Mouse (Mus musculus): ENCODE results near the gene Fer1l5. TPM values are rescaled to one million over a fixed set of nuclear protein-coding genes. Genes with fewer than 3 reads are reported as not detected.

The Fer1l5 gene
- polyA plus RNA-seq, 1 experiment = not detected

DNA sequence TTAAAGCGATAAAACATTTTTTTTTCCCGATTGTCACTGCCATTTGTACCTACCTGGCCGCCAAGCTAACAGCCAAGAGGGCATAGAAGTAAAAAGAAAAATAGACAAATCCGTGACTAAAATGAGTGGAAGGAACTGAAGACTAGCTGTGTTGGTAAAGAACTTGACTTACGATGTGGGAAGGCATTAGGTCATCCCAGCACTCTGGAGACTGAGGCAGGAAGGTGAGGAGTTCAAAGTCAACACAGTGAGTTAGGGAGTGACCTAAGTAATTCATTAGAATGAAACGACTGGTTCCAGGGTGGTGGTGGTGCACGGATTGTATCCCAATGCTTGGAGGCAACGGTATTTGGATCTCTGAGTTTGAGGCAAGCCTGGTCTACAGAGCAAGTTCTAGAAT lies 73.4 kb downstream of the Fer1l5 start:
- no peaks in the 10 kb centered on the region for H3K4me1 ChIP-seq (ENCODE audit: control insufficient read depth, insufficient read depth, low read length)
- peak overlapping the region; percentile 68 for H3K27ac ChIP-seq (ENCODE audit: insufficient read depth, low read length)
- no peaks in the 10 kb centered on the region for H3K9me3 ChIP-seq (replicated peaks; ENCODE audit: control insufficient read depth, insufficient read depth, low read length, poor library complexity, severe bottlenecking)
- H3K4me3 ChIP-seq (ENCODE audit: low read depth, low read length) = no peak overlapping the region
- TF ChIP-seq POLR2A (IDR thresholded peaks at IDR 0.05; ENCODE audit: insufficient read depth, low read length) (no peak), CTCF (IDR thresholded peaks at IDR 0.05; ENCODE audit: low read depth, low read length) (no peak), EP300 (IDR thresholded peaks at IDR 0.05; ENCODE audit: insufficient read depth, low read depth, low read length) (no peak)
- no peaks in the 10 kb centered on the region for H3K27me3 ChIP-seq (ENCODE audit: control insufficient read depth, insufficient read depth, low read length, poor library complexity, severe bottlenecking)
- H3K9ac ChIP-seq (ENCODE audit: low read depth, poor library complexity, severe bottlenecking) = peak overlapping the region; percentile 19; the same call in 1 of the 2 replicates
- peaks cover 3% of the 10 kb centered on the region; the same call in 1 of the 2 replicates for H3K36me3 ChIP-seq (ENCODE audit: control insufficient read depth, insufficient read depth, low read length, poor library complexity, severe bottlenecking)

DNA sequence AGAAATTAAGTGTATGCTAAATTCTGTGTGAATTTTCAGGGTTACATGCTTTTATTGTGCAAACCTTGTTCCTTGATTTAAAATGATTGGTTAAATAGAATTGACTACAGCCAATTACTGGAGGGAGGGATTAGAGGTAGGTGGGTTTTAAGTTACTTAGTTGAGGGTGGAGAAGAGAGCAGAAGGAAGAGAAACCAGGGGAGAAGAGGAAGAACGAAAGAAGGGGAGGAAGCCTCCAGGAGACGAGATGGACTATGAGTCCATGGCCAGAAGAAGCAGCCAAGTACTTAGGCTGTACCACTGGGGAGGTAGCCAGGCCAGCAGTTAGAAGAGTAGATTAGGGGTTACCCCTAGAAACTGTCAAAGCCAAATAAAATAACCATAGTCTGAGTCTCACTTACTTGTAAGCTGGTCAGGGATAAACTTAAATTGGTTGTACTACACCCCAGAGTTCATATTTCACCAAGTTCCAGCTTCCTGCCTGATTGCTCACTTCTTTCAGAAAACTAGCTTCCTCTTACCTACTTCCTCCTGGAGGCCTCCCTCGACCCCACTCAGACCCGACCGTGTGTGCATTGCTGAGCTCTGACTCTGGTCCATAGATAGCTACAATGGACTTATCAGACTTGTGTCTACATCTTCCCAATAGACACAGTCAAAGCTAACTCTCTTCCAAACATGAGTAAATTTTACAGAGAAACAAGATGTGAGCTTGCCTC lies 74.2 kb downstream of the Fer1l5 start:
- Histone ChIP-seq H3K36me3 (ENCODE audit: control insufficient read depth, insufficient read depth, low read length, poor library complexity, severe bottlenecking) (peaks cover 2% of the 10 kb centered on the region; the same call in 1 of the 2 replicates), H3K4me3 (ENCODE audit: low read depth, low read length) (no peak overlapping the region), H3K27ac (ENCODE audit: insufficient read depth, low read length) (no peak overlapping the region), H3K4me1 (ENCODE audit: control insufficient read depth, insufficient read depth, low read length) (no peaks in the 10 kb centered on the region), H3K9ac (ENCODE audit: low read depth, poor library complexity, severe bottlenecking) (no peak overlapping the region), H3K27me3 (ENCODE audit: control insufficient read depth, insufficient read depth, low read length, poor library complexity, severe bottlenecking) (no peaks in the 10 kb centered on the region), H3K9me3 (replicated peaks; ENCODE audit: control insufficient read depth, insufficient read depth, low read length, poor library complexity, severe bottlenecking) (no peaks in the 10 kb centered on the region)
- TF ChIP-seq CTCF (IDR thresholded peaks at IDR 0.05; ENCODE audit: low read depth, low read length) (no peak), POLR2A (IDR thresholded peaks at IDR 0.05; ENCODE audit: insufficient read depth, low read length) (no peak), EP300 (IDR thresholded peaks at IDR 0.05; ENCODE audit: insufficient read depth, low read depth, low read length) (no peak)

DNA sequence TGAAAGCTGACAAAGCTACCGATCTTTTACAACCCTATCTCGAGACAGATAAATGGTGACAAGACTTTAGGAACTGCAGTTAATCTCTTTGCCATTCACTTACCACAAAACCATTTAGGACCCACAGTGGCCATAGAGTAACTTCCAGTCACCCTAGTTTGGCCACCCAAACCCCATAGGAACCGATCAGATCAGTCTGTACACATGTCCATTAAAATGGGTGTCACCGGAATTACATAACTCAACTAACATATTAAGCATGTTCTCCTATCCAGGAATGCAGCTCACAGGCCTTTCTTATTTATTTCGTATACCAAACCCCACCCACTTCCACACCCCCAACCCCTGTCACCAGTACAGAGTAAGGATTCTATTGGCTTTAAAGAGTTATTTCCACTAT lies 74.8 kb downstream of the Fer1l5 start:
- Histone ChIP-seq H3K27ac (ENCODE audit: insufficient read depth, low read length) (no peak overlapping the region), H3K27me3 (ENCODE audit: control insufficient read depth, insufficient read depth, low read length, poor library complexity, severe bottlenecking) (no peaks in the 10 kb centered on the region), H3K36me3 (ENCODE audit: control insufficient read depth, insufficient read depth, low read length, poor library complexity, severe bottlenecking) (no peaks in the 10 kb centered on the region), H3K4me3 (ENCODE audit: low read depth, low read length) (no peak overlapping the region), H3K9me3 (replicated peaks; ENCODE audit: control insufficient read depth, insufficient read depth, low read length, poor library complexity, severe bottlenecking) (no peaks in the 10 kb centered on the region), H3K9ac (ENCODE audit: low read depth, poor library complexity, severe bottlenecking) (no peak overlapping the region), H3K4me1 (ENCODE audit: control insufficient read depth, insufficient read depth, low read length) (no peaks in the 10 kb centered on the region)
- TF ChIP-seq CTCF (IDR thresholded peaks at IDR 0.05; ENCODE audit: low read depth, low read length) (no peak), POLR2A (IDR thresholded peaks at IDR 0.05; ENCODE audit: insufficient read depth, low read length) (no peak), EP300 (IDR thresholded peaks at IDR 0.05; ENCODE audit: insufficient read depth, low read depth, low read length) (no peak)

DNA sequence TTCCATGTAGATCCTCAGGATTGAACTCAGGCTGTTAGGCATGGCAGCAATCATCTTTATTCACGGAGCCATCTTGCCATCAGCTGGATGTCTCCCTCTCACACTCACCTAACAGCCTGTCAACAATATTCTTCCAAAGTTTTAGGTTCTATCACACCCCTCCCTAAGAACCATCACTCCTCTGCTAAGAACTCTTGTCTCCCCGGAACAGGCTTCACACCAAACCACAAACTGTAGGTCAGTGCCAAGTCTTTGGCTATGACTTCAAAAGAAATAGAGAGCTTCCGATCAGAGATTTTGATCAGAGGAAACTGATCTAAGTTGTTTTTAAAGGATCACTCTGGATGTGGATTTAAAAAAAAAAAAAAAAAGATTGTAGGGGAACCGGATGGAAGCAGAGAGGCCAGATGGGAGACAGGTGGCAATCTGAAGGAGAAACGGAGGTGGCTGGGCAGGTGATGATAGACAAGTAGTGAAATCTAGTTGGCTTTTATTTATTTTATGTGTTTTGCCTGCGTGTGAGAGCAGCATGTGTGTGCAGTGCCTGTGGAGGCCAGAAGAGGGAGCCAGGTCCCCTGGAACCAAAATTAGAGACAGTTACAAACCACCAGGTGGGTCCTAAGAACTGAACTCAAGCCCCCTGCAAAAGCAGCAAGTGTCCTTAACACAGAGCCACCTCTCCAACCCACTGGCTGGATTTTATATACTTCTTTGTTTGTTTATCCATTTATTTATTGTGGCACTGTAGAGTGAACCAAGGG lies 82.1 kb downstream of the Fer1l5 start:
- H3K36me3 ChIP-seq (ENCODE audit: control insufficient read depth, insufficient read depth, low read length, poor library complexity, severe bottlenecking) = no peaks in the 10 kb centered on the region
- no peaks in the 10 kb centered on the region for H3K4me1 ChIP-seq (ENCODE audit: control insufficient read depth, insufficient read depth, low read length)
- H3K27ac ChIP-seq (ENCODE audit: insufficient read depth, low read length) = no peak overlapping the region
- TF ChIP-seq CTCF (IDR thresholded peaks at IDR 0.05; ENCODE audit: low read depth, low read length) (peak; percentile 47), POLR2A (IDR thresholded peaks at IDR 0.05; ENCODE audit: insufficient read depth, low read length) (no peak)
- no peaks in the 10 kb centered on the region for H3K27me3 ChIP-seq (ENCODE audit: control insufficient read depth, insufficient read depth, low read length, poor library complexity, severe bottlenecking)
- H3K4me3 ChIP-seq (ENCODE audit: low read depth, low read length) = no peak overlapping the region
- no peaks in the 10 kb centered on the region for H3K9me3 ChIP-seq (replicated peaks; ENCODE audit: control insufficient read depth, insufficient read depth, low read length, poor library complexity, severe bottlenecking)
- H3K9ac ChIP-seq (ENCODE audit: low read depth, poor library complexity, severe bottlenecking) = no peak overlapping the region

DNA sequence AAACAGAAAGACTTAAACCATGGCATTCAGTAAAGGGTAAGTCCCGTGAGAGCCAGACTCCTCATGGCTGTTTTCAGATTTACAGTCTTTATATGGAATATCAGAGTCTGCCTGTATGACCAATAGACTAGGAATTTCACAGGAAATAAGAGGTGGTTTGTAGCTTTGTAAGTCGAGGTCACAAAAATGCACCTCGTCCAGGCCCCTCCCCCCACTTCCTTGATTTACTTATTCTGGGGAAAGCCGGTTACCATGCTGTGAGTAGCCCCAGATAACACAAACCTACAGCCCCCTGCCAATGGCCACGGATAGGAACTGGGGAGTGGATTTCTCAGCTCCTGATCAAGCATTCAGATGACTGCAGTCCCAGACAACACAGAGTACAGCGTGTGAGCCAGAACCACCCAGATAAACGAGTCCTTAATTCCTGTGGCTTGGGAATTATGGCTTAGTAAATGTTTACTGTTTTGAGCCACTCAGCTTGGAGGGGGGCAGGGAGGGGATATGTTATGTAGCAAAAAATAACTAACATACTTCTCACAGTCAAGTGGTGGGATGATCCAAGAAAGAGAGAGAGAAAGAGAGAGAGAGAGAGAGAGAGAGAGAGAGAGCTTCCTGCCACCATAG lies 85.4 kb downstream of the Fer1l5 start:
- H3K4me3 ChIP-seq (ENCODE audit: low read depth, low read length) = no peak overlapping the region
- no peaks in the 10 kb centered on the region for H3K27me3 ChIP-seq (ENCODE audit: control insufficient read depth, insufficient read depth, low read length, poor library complexity, severe bottlenecking)
- H3K9me3 ChIP-seq (replicated peaks; ENCODE audit: control insufficient read depth, insufficient read depth, low read length, poor library complexity, severe bottlenecking) = no peaks in the 10 kb centered on the region
- H3K36me3 ChIP-seq (ENCODE audit: control insufficient read depth, insufficient read depth, low read length, poor library complexity, severe bottlenecking) = no peaks in the 10 kb centered on the region
- TF ChIP-seq POLR2A (IDR thresholded peaks at IDR 0.05; ENCODE audit: insufficient read depth, low read length) (no peak), EP300 (IDR thresholded peaks at IDR 0.05; ENCODE audit: insufficient read depth, low read depth, low read length) (no peak), CTCF (IDR thresholded peaks at IDR 0.05; ENCODE audit: low read depth, low read length) (no peak)
- H3K4me1 ChIP-seq (ENCODE audit: control insufficient read depth, insufficient read depth, low read length) = no peaks in the 10 kb centered on the region
- no peak overlapping the region for H3K27ac ChIP-seq (ENCODE audit: insufficient read depth, low read length)
- no peak overlapping the region for H3K9ac ChIP-seq (ENCODE audit: low read depth, poor library complexity, severe bottlenecking)
